Mouse (Mus musculus) adrenal gland (tissue): ENCODE data around the gene Rfx4.

Experiments used
- intact Hi-C: fragments of 180-260 bp; cut with DNase I; formaldehyde crosslinking; loops from one replicate; pipeline ENCODE4 v1.15.1; 2025

The Rfx4 gene

DNA sequence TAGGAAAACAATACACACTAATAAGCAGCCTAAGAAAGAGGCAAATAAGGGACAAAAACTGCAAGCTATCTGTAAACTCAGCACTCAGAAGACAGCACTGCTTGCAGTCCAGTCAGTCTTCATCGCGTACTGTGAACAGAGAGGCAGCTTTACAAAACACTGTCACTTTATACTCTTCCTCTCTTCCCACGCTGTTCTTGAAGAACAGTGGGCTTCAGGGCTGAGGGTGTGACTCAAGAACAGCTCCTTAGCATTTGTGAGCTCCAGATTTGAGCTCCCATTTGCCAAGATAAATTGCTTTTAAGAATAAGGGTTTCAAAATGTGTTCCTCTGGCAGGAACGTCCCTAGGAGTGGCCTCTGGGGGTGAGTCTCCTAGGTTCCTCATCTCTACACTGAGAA lies 194.5 kb downstream of the Rfx4 start:
- intact Hi-C loops, result no loop called here

DNA sequence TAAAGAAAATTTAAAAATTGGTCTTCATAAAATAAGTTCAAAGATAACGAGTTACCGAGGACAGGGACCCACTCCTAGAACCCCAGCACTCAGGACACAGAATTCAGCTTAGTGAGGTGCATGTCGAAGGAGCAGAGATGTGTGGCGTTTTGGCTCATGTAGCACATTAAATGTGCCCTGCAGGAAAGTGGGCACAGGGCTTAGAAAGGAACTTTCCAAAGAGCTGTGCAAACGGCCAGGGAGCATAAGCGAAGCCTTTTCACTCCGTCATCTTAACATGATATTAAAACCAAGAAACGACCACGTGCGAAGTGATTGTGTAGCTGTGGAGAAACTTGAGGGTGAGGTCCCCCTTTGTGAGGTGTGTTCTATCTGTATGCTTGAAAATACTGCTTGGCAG lies 198.4 kb downstream of the Rfx4 start:
- intact Hi-C loops, result no loop called here
